10 mouse cellular contexts compared by ENCODE assay signal in the genomic region with DNA sequence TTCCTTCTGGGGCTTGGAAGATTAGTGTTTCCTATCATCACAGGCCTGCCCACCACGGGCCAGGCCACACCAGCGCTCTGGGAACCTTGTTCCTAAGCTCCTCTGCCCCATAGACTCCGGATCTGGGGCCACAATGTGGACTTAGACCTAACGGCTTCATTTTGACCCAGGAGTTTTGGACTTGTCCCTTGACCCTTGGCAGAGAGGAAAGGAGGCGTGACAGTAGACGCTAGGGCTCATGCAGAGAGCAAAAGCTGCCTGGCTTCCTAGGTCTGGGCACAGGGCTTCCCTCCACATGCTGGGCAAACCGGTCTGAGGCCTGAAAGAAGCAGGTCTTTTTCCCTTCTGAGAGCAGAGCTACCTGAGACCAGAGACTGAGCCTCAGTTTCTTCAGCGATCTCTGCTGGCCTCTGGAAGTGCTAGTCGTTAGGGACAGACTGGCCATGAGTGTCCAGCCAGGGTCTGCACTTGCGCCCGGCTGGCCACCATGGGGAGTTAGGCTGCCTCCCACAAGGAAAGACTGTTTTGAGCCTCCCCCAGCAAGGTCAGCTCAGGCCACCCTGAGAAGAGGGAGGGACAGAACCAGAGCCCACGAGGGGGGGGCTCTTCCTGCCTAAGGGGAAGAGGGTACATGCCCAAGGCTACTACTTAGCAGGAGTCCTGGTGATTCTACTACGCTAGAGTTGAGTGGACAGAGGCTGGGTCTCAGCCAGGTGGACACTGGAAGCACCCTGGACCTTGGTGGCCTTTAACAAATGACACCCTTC. TPM values are rescaled to one million over a fixed set of nuclear protein-coding genes. Genes with fewer than 3 reads are reported as not detected.
A peak's percentile ranks its signal among the peaks of the same experiment; 100 is the strongest.
DNase-seq lines count a peak whose midpoint lies in the region; ATAC-seq and TF ChIP-seq lines count a peak whose summit lies in the region.
"Had no signal": no experiment of that assay in that cellular context is flagged by ENCODE, and none has a peak within 500 bp of the region (broad histone marks: within the 10 kb centered on the region; RNA-seq: fewer than 3 reads in every experiment).

No protein-coding gene starts in this region.

- no peak overlapping the region for H3K9ac ChIP-seq in heart, postnatal 0 days (replicated peaks; ENCODE audit: low read depth, low read length)
- H3K9ac ChIP-seq in heart, embryonic 11.5 days (ENCODE audit: low read depth, low read length), result no peak overlapping the region
- H3K9ac ChIP-seq in forebrain, embryonic 12.5 days, result no peak overlapping the region

- H3K4me2 ChIP-seq in heart, postnatal 0 days (ENCODE audit: low read depth, low read length), result no peak overlapping the region
- H3K4me2 ChIP-seq in heart, embryonic 11.5 days, result no peak overlapping the region
- H3K4me2 ChIP-seq in forebrain, embryonic 12.5 days, result no peak overlapping the region

- no peaks in the 10 kb centered on the region for H3K27me3 ChIP-seq in heart, postnatal 0 days (ENCODE audit: control insufficient read depth, insufficient read depth, low read length)
- peaks cover 3% of the 10 kb centered on the region; the same call in 1 of the 2 replicates for H3K27me3 ChIP-seq in heart, embryonic 11.5 days (ENCODE audit: control insufficient read depth, insufficient read depth, low read length)
- peaks cover 7% of the 10 kb centered on the region for H3K27me3 ChIP-seq in forebrain, embryonic 12.5 days

- WGBS in heart, postnatal 0 days, result 79% methylated on average over 13 of the region's 13 CpGs
- WGBS in heart, embryonic 11.5 days (ENCODE audit: insufficient replicate concordance), result 72% methylated on average over 13 of the region's 13 CpGs
- 81% methylated on average over 13 of the region's 13 CpGs for WGBS in forebrain, embryonic 12.5 days

- no peaks in the 10 kb centered on the region for H3K9me3 ChIP-seq in heart, postnatal 0 days (replicated peaks; ENCODE audit: control insufficient read depth, low read length)
- no peaks in the 10 kb centered on the region for H3K9me3 ChIP-seq in heart, embryonic 11.5 days (replicated peaks; ENCODE audit: control insufficient read depth, low read length)
- H3K9me3 ChIP-seq in forebrain, embryonic 12.5 days, result no peaks in the 10 kb centered on the region
- H3K9me3 ChIP-seq: G1E had no signal

- TF ChIP-seq CTCF in heart, postnatal 0 days (IDR thresholded peaks at IDR 0.05; ENCODE audit: low read depth), result no peak

- peaks cover 65% of the 10 kb centered on the region for H3K36me3 ChIP-seq in heart, postnatal 0 days (replicated peaks; ENCODE audit: control insufficient read depth, insufficient read depth, low read length)
- H3K36me3 ChIP-seq in heart, embryonic 11.5 days (ENCODE audit: control insufficient read depth, insufficient read depth, low read length), result no peaks in the 10 kb centered on the region
- peaks cover 44% of the 10 kb centered on the region for H3K36me3 ChIP-seq in forebrain, embryonic 12.5 days (replicated peaks)

- intact Hi-C loops in heart, postnatal 14 days (cut with DNase I), result loop anchor here (2.0 kb wide), 1 partner anchor 33 kb away; no protein-coding TSS in a partner anchor

- DNase-seq in heart, postnatal 0 days (ENCODE audit: low spot score), result no peak
- DNase-seq in ovary, adult 18-20 months (ENCODE audit: low spot score), result peak; percentile 64
- no peak for DNase-seq in ovary, postnatal 14 days (ENCODE audit: low spot score)
- peak; percentile 56 to 72 for DNase-seq in heart, postnatal 14 days
- DNase-seq in testis, postnatal 10 days (ENCODE audit: low spot score), result peak; percentile 81
- DNase-seq in frontal cortex, postnatal 36 days (ENCODE audit: low spot score in 2 of 2), result no peak
- DNase-seq: thymus, postnatal 25 days had no signal

- H3K4me3 ChIP-seq in heart, postnatal 0 days (ENCODE audit: low read depth, low read length), result no peak overlapping the region
- H3K4me3 ChIP-seq in heart, embryonic 11.5 days (ENCODE audit: low read depth, low read length), result no peak overlapping the region
- H3K4me3 ChIP-seq in forebrain, embryonic 12.5 days (replicated peaks), result no peak overlapping the region

- H3K27ac ChIP-seq in heart, postnatal 0 days (ENCODE audit: low read depth), result peak overlapping the region; percentile 27; the same call in 1 of the 2 replicates
- H3K27ac ChIP-seq in heart, embryonic 11.5 days (ENCODE audit: low read depth, low read length), result no peak overlapping the region
- H3K27ac ChIP-seq in forebrain, embryonic 12.5 days, result no peak overlapping the region

- no peak for ATAC-seq in heart, postnatal 0 days (ENCODE audit: insufficient read depth, low read depth)
- ATAC-seq in heart, embryonic 11.5 days (replicated peaks; ENCODE audit: insufficient number of reproducible peaks, low FRiP score, low TSS enrichment), result no peak
- ATAC-seq in forebrain, embryonic 12.5 days (ENCODE audit: low FRiP score), result no peak

- TF ChIP-seq EP300 in heart, postnatal 0 days (IDR thresholded peaks at IDR 0.05; ENCODE audit: low read depth), result no peak

- H3K4me1 ChIP-seq in heart, postnatal 0 days (ENCODE audit: control insufficient read depth, insufficient read depth), result peaks cover 10% of the 10 kb centered on the region
- H3K4me1 ChIP-seq in heart, embryonic 11.5 days (ENCODE audit: control insufficient read depth, insufficient read depth, low read length), result no peaks in the 10 kb centered on the region
- H3K4me1 ChIP-seq in forebrain, embryonic 12.5 days, result peaks cover 3% of the 10 kb centered on the region; the same call in 1 of the 2 replicates

RNA-seq across cellular contexts. Expression of gene Ppara, which starts 29.0 kb away (rescaled TPM):
- total RNA-seq in heart, postnatal 0 days (2014; rRNA removed; ENCODE audit: low replicate concordance), result 11.6 and 18.5 TPM in 2 replicates
- 31.4 and 33.4 TPM in 2 replicates for polyA plus RNA-seq in heart, postnatal 0 days (2015; fragmentation: Nextera tagmentation; extraction: Ambion mirVana)
- polyA plus RNA-seq in heart, embryonic 11.5 days (2014; fragmentation: Nextera tagmentation; extraction: Ambion mirVana), result 1.7 and 2.8 TPM in 2 replicates
- 10 to 100 TPM; 50.7 to 60.1 TPM for total RNA-seq in heart, postnatal 14 days (2021)
- polyA plus RNA-seq in forebrain, embryonic 12.5 days (2016; fragmentation: Nextera tagmentation; extraction: Ambion mirVana), result 0.53 and 0.74 TPM in 2 replicates
- polyA plus RNA-seq: G1E had no signal

Comparison
In these comparisons a context has a peak if more than half of its experiments do, and no peak if none do; other contexts are left out.
1. DNase-seq: peak in ovary, adult 18-20 months (single experiment), heart, postnatal 14 days (2 of 2) and testis, postnatal 10 days (single experiment); none in heart, postnatal 0 days (single experiment), ovary, postnatal 14 days (single experiment) and frontal cortex, postnatal 36 days (0 of 2).